Mouse (Mus musculus): ENCODE data around the gene Ccdc169. TPM values are rescaled to one million over a fixed set of nuclear protein-coding genes. Genes with fewer than 3 reads are reported as not detected.

Ccdc169 gene
- total RNA-seq (2015; ENCODE audit: low replicate concordance), result not detected in 2 replicates
- not detected in 2 replicates for total RNA-seq (2017; ENCODE audit: low replicate concordance)

- no peak for ATAC-seq (replicated peaks; ENCODE audit: low FRiP score, poor library complexity, severe bottlenecking)
Observed at GRCm38 (mm10) chr3:55137039-55137438, at the start of gene Ccdc169. Gene Ccdc169, plus strand, starts transcription at chr3:55137339.

GRCm38 (mm10) chr3:55087360-55087759 lies 49.8 kb upstream of the Ccdc169 start:
- no peak for ATAC-seq (replicated peaks; ENCODE audit: low FRiP score, poor library complexity, severe bottlenecking)

- ATAC-seq (replicated peaks; ENCODE audit: low FRiP score, poor library complexity, severe bottlenecking), result no peak
Observed at GRCm38 (mm10) chr3:55088359-55088758, 48.8 kb upstream of the Ccdc169 start.

GRCm38 (mm10) chr3:55088843-55089242 lies 48.3 kb upstream of the Ccdc169 start:
- ATAC-seq (replicated peaks; ENCODE audit: low FRiP score, poor library complexity, severe bottlenecking), result no peak

GRCm38 (mm10) chr3:55089291-55089690 lies 47.8 kb upstream of the Ccdc169 start:
- ATAC-seq (replicated peaks; ENCODE audit: low FRiP score, poor library complexity, severe bottlenecking), result no peak

GRCm38 (mm10) chr3:55093161-55093560 lies 44.0 kb upstream of the Ccdc169 start:
- no peak for ATAC-seq (replicated peaks; ENCODE audit: low FRiP score, poor library complexity, severe bottlenecking)

- ATAC-seq (replicated peaks; ENCODE audit: low FRiP score, poor library complexity, severe bottlenecking), result no peak
Observed at GRCm38 (mm10) chr3:55095968-55096654, 41.0 kb upstream of the Ccdc169 start.

GRCm38 (mm10) chr3:55096655-55097005 lies 40.5 kb upstream of the Ccdc169 start:
- ATAC-seq (replicated peaks; ENCODE audit: low FRiP score, poor library complexity, severe bottlenecking), result no peak

- no peak for ATAC-seq (replicated peaks; ENCODE audit: low FRiP score, poor library complexity, severe bottlenecking)
Observed at GRCm38 (mm10) chr3:55097186-55097585, 40.0 kb upstream of the Ccdc169 start.

GRCm38 (mm10) chr3:55098014-55098413 lies 39.1 kb upstream of the Ccdc169 start:
- no peak for ATAC-seq (replicated peaks; ENCODE audit: low FRiP score, poor library complexity, severe bottlenecking)

GRCm38 (mm10) chr3:55098990-55099389 lies 38.1 kb upstream of the Ccdc169 start:
- no peak for ATAC-seq (replicated peaks; ENCODE audit: low FRiP score, poor library complexity, severe bottlenecking)

GRCm38 (mm10) chr3:55101092-55101491 lies 36.0 kb upstream of the Ccdc169 start:
- no peak for ATAC-seq (replicated peaks; ENCODE audit: low FRiP score, poor library complexity, severe bottlenecking)

- ATAC-seq (replicated peaks; ENCODE audit: low FRiP score, poor library complexity, severe bottlenecking), result no peak
Observed at GRCm38 (mm10) chr3:55105372-55106023, 31.6 kb upstream of the Ccdc169 start.

GRCm38 (mm10) chr3:55106051-55106450 lies 31.1 kb upstream of the Ccdc169 start:
- no peak for ATAC-seq (replicated peaks; ENCODE audit: low FRiP score, poor library complexity, severe bottlenecking)

- no peak for ATAC-seq (replicated peaks; ENCODE audit: low FRiP score, poor library complexity, severe bottlenecking)
Observed at GRCm38 (mm10) chr3:55109097-55109496, 28.0 kb upstream of the Ccdc169 start.

GRCm38 (mm10) chr3:55111935-55112709 lies 25.0 kb upstream of the Ccdc169 start, which contains the start of gene Spg20:
Gene Spg20, plus strand, starts transcription at chr3:55112108.
- ATAC-seq (replicated peaks; ENCODE audit: low FRiP score, poor library complexity, severe bottlenecking), result peak; percentile 92

- no peak for ATAC-seq (replicated peaks; ENCODE audit: low FRiP score, poor library complexity, severe bottlenecking)
Observed at GRCm38 (mm10) chr3:55112710-55113415, 24.3 kb upstream of the Ccdc169 start.

- ATAC-seq (replicated peaks; ENCODE audit: low FRiP score, poor library complexity, severe bottlenecking), result no peak
Observed at GRCm38 (mm10) chr3:55114313-55115065, 22.6 kb upstream of the Ccdc169 start.

- no peak for ATAC-seq (replicated peaks; ENCODE audit: low FRiP score, poor library complexity, severe bottlenecking)
Observed at GRCm38 (mm10) chr3:55115071-55115470, 22.1 kb upstream of the Ccdc169 start.

Data from erythroid progenitor cell, adult 5-6 weeks (primary cell).